Mouse (Mus musculus) heart, adult 18-20 months (tissue): ENCODE data around the gene Casp1. TPM values are rescaled to one million over a fixed set of nuclear protein-coding genes. Genes with fewer than 3 reads are reported as not detected.

Experiments
- DNase-seq, 2 experiments: peaks; one replicate each; pipeline ENCODE4 v3.0.0; 2021 to 2022; ENCODE audit warnings: mixed read lengths in 1 of 2
- long read RNA-seq, 2 experiments: library from polyadenylated mRNA; stranded (forward); transcript quantifications; one replicate each; pipeline ENCODE4 v2.0.0; 2021
- total RNA-seq, 2 experiments: library from RNA; stranded (reverse); gene quantifications; 2 replicates each; pipeline ENCODE4 v1.2.3; 2021

The Casp1 gene
- total RNA-seq, result 1 to 10 TPM; 1.5 to 1.6 TPM
- long read RNA-seq, experiment 1, partial matches to known transcripts, result 0 of 2 reads
- long read RNA-seq, experiment 1, other reads (novel, unspliced or antisense), result 1 of 2 reads
- long read RNA-seq, experiment 2, partial matches to known transcripts, result 1 of 1 reads
- long read RNA-seq, experiment 2, other reads (novel, unspliced or antisense), result 0 of 1 reads

DNA sequence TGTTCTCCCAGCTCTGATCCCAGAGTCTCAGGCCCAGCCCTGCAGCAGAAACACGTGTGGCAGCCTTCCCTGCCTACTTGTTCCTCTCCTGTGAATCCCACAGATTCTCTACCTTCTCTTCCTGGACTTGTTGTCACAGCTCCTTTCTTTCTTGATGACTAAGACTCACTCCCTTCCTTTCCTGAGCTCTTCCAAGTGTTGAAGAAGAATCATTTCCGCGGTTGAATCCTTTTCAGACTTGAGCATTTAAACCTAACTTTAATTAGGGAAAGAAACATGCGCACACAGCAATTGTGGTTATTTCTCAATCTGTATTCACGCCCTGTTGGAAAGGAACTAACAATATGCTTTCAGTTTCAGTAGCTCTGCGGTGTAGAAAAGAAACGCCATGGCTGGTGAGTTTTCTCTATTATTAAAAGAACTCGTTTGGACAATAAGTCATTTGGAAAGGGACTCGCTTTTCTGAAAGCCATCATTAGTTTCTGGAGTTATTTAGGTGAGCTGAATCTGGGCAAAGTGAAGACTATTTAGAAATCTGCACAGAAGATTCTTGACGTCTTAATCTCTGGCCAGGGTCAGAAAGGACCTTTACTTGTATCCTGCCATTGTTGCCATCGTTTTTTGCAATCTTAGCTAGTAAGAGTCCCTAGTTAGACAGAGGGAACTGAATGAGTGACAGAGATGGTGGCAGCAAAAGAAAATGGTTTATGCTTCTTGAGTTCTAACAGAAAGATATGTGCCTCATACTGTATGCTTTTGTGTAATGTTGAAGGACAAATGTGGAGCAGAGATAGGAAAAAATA lies at the start of gene Casp1:
Gene Casp1, plus strand, starts transcription at position 189 of the 803 bp plus-strand sequence.
- peak in 1 of 2 experiments; percentile 48 for DNase-seq

GRCm38 (mm10) chr9:5263951-5264475 lies 34.3 kb upstream of the Casp1 start:
- no peak for DNase-seq

- DNase-seq, result no peak
These were observed 28.0 kb upstream of the Casp1 start for GRCm38 (mm10) chr9:5270274-5270673.

DNA sequence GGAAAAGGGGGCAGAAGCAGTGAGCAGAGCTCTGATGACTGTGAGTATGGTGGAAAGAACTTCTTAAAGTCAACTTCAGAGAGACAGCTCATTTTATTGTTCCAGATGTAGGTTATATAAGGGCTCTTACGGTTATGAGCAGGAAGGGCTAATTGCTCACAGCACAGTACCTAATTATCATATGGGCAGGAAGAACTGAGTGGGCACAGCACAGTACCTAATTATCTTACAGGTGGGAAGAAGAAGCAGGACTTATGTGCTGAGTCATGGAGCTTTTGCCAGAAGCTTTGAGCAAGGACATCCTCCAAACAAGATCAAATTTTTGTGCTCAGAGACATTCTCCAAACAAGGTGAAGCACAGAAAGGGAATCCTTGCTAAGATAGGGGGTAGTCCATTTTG lies 27.4 kb upstream of the Casp1 start:
- no peak for DNase-seq

GRCm38 (mm10) chr9:5271334-5271845 lies 26.9 kb upstream of the Casp1 start:
- peak in 1 of 2 experiments; percentile 3 for DNase-seq

GRCm38 (mm10) chr9:5286071-5286470 lies 12.2 kb upstream of the Casp1 start:
- DNase-seq, result no peak

- no peak for DNase-seq
These were observed 11.7 kb upstream of the Casp1 start for GRCm38 (mm10) chr9:5286597-5286996.

DNA sequence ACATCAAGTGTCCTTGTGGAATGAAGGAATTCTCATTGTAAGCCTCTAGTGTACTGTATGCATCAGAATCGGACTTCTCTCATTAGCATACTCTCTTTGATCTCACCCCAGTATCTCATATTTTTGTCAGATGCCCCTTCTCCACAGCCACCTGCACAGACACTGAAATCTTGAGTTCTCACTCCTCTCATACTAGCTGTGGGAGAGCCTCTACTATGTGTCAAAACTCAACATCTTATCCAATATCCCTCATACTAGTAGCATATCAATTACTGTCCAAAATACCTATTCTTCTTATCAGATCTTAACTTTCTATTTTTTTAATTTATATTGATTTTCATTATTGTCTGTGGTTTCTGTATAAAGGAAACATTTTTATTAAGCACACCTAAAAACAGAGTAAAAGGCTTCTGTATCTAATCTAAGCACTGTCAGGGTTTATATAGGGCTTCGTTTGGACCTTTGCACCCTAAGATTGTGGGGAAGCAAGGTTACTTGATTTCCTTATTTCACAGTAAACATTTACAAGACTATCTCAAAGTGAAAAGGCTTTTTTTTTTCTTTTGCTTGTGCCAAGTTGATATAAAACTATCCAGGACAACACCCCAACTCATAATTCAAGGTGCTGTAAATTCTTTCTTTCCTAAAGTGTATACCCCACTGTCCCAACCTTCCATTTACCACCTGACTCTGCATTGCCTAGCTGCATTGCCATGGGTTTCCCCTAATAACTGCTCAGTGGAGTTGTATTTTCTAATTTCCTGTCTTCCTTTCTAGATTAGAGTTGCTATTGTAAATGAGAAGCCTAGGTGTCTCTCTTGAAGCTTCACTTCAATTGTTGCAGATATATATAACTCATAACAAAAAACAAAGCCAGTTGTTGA lies 1.7 kb upstream of the Casp1 start:
- DNase-seq, result no peak

GRCm38 (mm10) chr9:5299132-5299381 lies 740 bp downstream of the Casp1 start:
- DNase-seq, result no peak

DNA sequence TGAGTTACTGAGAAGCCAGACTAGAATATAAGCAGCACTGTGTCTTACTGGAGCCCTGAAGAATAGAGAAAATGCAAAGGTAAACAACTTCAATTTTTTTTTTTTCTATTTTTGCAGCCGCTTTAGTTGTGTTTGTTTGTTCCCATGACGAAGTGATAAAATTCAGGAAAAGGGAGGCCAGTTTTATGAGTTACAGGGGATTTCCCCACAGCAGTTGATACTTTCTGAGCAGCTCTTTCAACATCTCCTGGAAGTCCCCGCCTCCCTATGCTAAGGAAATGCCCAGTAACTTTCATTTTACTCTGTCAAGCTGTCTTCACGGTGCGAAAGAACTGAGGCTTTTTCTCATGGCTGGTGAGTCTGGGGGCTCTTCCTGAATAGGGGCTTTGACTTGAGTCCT lies 10.2 kb downstream of the Casp1 start, which contains the start of gene Casp4:
Gene Casp4, plus strand, starts transcription at position 268 of the 400 bp plus-strand sequence.
- peak; percentile 64 to 77 for DNase-seq

DNA sequence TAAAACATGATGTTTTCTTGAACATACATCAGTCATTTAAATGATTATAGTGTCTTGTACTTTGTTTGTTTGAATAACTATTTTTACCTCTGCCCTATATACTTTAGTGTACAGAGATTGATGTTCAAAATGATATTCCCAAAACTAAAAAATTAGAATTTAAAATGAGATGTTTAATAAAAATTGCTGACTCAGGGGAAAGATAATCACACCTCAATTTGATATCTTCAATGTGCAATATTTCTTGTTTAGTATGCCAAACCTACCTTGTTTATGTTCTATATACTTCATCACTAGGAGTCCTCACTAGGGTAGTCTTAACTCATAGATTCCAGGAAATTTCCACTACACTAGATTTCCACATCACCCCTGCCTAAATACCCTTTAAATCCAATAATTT lies 11.8 kb downstream of the Casp1 start:
- no peak for DNase-seq

- peak in 1 of 2 experiments; percentile 45 for DNase-seq
These were observed 13.1 kb downstream of the Casp1 start for GRCm38 (mm10) chr9:5311435-5311834.

DNA sequence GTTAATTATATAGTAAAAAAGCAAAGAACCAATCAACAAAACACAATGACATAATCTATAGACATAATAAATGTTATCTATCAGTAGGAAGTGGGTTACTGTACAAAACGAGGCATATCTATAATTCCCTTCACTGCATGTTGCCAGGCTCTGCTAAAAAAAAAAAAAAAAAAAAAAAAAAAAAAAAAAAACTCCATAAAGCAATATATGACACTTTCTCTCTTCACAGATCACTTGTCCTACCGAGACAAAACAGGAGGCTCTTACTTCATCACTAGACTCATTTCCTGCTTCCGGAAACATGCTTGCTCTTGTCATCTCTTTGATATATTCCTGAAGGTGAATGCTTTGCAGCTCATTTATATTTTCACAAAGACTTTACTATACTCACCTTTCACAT lies 29.9 kb downstream of the Casp1 start:
- no peak for DNase-seq

DNA sequence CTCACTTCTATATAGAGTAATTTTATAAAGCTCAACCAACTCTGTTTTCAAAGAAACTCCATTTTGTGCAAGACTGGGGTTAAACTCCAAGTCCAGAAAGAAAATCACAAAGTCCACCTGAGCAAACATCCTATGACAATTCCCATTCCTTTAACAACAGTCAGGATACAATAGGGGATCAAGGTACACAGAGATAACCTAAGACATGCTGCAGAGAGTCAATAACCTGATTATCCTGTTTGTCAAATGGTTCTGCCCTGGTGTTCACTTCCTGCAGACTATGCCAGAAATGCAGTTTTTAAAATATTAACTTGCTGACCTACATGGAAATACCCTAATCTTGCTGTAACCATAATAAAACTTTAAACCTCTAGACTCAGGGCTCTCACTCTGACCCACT lies 34.1 kb downstream of the Casp1 start:
- no peak for DNase-seq

- DNase-seq, result no peak
These were observed 35.1 kb downstream of the Casp1 start for GRCm38 (mm10) chr9:5333422-5333821.

DNA sequence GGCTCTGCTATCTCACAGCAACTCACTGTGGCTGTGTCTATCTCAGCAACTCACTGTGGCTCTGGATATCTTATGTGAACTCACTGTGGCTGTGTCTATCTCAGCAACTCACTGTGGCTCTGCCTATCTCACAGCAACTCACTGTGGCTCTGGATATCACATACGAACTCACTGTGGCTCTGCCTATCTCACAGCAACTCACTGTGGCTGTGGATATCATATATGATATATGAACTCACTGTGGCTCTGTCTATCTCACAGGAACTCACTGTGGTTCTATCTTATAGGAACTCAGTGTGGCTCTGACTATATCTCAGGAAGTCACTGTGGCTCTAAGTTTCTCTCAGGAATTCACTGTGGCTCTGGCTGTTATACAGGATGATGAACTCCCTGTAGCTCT lies 44.8 kb downstream of the Casp1 start:
- no peak for DNase-seq

DNA sequence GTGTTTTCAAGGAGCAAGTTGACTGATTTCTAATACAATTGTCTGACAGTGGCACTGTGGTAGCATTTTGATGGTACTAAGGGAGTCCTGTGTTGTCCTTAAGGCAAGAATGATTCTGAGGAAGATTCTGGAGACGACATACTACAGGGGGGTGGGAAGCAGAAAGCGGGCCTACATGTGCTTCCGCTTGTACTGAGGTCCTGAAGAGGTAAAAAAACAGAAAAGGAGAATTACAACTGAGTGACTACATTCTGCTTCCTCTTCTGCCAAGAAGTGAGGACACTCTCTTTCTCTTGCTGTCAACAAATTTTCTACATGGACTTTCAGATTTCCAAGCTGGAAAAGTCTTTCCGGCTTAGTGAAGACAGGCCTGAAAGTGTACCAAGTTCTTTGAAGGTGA lies 45.8 kb downstream of the Casp1 start:
- peak; percentile 18 to 21 for DNase-seq

DNA sequence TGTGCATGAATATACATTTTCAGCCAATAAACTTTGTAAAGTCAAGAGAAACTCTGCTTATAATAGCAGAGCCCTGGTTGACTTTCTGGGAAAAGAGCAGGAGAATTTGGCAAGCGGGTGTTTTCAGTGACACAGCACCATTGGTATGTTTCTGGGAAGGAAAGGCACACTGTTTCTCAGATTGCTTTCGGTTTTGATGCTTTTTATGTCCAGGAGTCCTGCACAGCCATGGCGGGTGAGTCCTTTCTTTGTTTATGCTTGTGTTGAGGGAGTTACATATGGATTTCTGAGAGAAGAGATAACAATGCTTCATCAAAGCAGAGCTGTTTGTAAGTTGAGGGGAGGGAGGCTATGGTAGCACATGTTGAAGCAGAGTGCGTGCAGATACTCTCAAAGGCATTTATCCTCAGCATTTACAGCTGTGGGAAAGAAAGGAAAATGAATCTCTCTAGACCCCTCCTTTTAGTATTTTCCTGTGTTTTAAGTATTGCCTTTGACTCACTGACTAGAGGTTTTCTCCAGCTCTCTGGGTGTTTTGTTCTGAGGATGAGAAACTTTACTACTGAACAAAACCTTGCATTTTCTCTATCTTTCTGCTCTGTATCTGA lies 47.1 kb downstream of the Casp1 start, which contains the start of gene Casp12:
Gene Casp12, plus strand, starts transcription at position 140 of the 608 bp plus-strand sequence.
- peak; percentile 68 to 79 for DNase-seq

- peak in 1 of 2 experiments; percentile 14 for DNase-seq
These were observed 49.1 kb downstream of the Casp1 start for GRCm38 (mm10) chr9:5347381-5347780.

DNA sequence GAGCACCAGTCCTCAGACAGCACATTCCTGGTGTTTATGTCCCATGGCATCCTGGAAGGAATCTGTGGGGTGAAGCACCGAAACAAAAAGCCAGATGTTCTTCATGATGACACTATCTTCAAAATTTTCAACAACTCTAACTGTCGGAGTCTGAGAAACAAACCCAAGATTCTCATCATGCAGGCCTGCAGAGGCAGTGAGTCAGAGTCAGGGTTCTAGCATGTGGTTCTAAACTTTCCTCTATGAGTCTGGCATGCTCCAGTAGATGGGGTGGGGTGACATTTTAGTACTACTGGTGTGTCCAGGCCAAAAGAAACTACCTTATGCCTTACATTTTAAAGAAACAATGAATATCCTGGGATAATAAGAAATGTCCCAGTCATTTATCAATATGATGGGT lies 55.4 kb downstream of the Casp1 start:
- no peak for DNase-seq

- peak; percentile 40 to 62 for DNase-seq
These were observed 58.5 kb downstream of the Casp1 start for GRCm38 (mm10) chr9:5356801-5357200.
